Mouse (Mus musculus): ENCODE measurements around the gene Rsph1.
A peak's percentile ranks its signal among the peaks of the same experiment; 100 is the strongest.

DNA sequence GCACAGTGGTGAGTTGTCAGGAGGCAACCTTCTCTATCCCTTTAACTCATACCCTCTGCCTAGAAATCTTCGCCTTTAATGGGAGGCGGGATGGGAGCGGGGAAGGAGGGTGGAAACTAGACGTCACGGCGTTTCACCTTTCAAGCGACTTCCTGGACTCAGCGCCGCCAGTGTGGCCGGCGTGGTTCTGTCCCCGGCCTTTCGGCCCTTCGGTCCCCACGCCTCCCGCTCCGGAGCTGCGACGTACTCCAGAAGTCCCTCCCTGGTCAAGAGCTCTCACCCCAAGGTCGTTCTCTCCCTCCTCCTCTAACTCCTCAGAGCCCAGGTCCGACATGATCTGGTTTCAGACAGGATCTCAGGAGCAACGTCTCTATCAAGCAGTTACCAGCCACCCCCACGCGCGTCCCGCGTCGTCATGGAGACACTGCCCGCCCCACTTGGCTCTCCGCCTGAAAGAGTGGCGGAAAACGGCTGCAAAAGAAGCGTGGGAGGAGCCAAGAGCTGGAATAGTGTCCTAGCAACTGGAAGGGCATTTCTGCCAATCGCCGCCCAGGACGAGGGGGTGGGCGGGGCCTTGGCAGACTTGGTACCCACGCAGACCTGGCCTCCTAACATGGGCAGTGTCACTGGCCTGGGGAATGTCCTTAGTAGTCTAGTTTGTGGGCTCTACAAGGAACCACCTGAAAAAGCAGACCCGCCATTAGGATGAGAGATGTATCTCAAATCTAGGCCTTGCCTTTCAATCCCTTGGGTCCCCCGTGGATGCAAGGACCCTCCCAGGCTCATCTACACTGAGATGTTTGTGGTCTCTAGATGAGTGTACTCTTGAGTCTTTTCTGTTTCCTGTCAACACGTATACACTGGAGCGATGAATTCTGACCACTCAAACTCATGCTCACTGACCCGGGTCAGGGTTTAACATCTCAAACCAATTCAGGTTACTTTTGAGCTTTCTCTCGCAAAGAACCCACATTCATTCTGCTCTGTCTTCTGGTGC lies at the start of gene Rsph1:
- peak; percentile 51; the same call in 1 of the 2 replicates for TF ChIP-seq POLR2A (IDR thresholded peaks at IDR 0.05; ENCODE audit: extremely low read depth, insufficient read depth, low read length)
- TF ChIP-seq CTCF (IDR thresholded peaks at IDR 0.05; ENCODE audit: extremely low read depth, insufficient read depth, low read length): no peak

All from cortical plate, adult 2 months (tissue).